Mouse (Mus musculus) forebrain, embryonic 16.5 days (tissue): Measurements from ENCODE around the gene Dcaf11. TPM values are rescaled to one million over a fixed set of nuclear protein-coding genes. Genes with fewer than 3 reads are reported as not detected.

Experiments used
- ATAC-seq: fragments of 200-750 bp; cut with Nextera tagmentation; 2 replicates; pipeline ENCODE4 v1.8.0; 2017; ENCODE audit warnings: mild to moderate bottlenecking, moderate library complexity
- H3K27ac ChIP-seq: fragments of 300-500 bp; sonication (generic); 2 replicates; pipeline ENCODE4 v1.5.1; 2014; ENCODE audit warnings: low read length, control low read depth
- H3K27me3 ChIP-seq: fragments of 300-500 bp; sonication (generic); replicated peaks from 2 replicates; pipeline ENCODE4 v1.6.1; 2014; ENCODE audit warnings: low read length; ENCODE audit not compliant: control insufficient read depth, insufficient read depth
- H3K36me3 ChIP-seq: fragments of 300-500 bp; sonication (generic); 2 replicates; pipeline ENCODE4 v1.6.1; 2014; ENCODE audit not compliant: control insufficient read depth, insufficient read depth
- H3K4me1 ChIP-seq: fragments of 300-500 bp; sonication (generic); replicated peaks from 2 replicates; pipeline ENCODE4 v1.6.1; 2014; ENCODE audit warnings: low read length; ENCODE audit not compliant: control insufficient read depth, insufficient read depth
- H3K4me2 ChIP-seq: fragments of 300-500 bp; sonication (generic); 2 replicates; pipeline ENCODE4 v1.6.1; 2014; ENCODE audit warnings: mild to moderate bottlenecking, low read length, control low read depth
- H3K4me3 ChIP-seq: fragments of 300-500 bp; sonication (generic); replicated peaks from 2 replicates; pipeline ENCODE4 v1.5.1; 2014; ENCODE audit warnings: mild to moderate bottlenecking, low read length, control low read depth
- H3K9ac ChIP-seq: fragments of 300-500 bp; sonication (generic); replicated peaks from 2 replicates; pipeline ENCODE4 v1.6.1; 2014; ENCODE audit warnings: low read depth, low read length, control low read depth
- H3K9me3 ChIP-seq: fragments of 300-500 bp; sonication (generic); 2 replicates; pipeline ENCODE4 v1.6.1; 2016; ENCODE audit warnings: low read length; ENCODE audit not compliant: control insufficient read depth
- WGBS: fragments of 180-500 bp; shearing (Covaris S2); extraction: QIAGEN DNeasy Blood & Tissue Kit; methylation state at CpG from one replicate; pipeline ENCODE4 v1.1.7; 2014; 5-methylcytosine and 5-hydroxymethylcytosine counted together
- polyA plus RNA-seq: library from polyadenylated mRNA; unstranded; fragments of >200 nt; fragmentation: Nextera tagmentation; extraction: Ambion mirVana; gene quantifications from 2 replicates; pipeline ENCODE4 v1.2.1, GENCODE M21; 2015

Gene Dcaf11
- polyA plus RNA-seq, 1 experiment from 2014 or later: 127 TPM

DNA sequence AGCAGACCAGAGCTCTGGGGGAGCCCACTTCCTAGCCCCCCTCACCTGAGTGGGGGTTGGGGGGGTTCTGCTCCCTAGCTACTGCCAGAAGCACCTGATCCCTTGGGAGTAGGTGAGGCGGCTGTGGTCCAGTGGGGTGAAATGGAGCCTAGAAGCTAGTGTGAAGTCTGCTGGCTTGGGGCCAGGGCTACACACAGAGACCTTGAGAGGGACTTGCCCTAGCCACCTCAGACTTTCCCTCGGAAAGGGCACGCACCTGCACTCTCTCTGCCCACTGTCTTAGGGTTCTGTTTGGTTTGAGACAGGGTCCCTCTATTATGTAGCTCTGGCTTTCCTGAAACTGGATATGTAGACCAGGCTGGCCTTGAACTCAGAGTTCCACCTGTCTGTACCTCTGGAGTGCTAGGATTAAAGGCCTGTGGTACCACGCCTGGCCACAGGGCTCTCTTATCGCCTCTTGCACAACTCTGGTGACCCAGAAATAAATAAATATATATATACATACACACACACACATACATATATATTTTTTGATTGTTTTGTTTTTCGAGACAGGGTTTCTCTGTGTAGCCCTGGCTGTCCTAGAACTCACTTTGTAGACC, 19.0 kb downstream of the Dcaf11 start:
- no peak; the same call in 1 of the 2 replicates for ATAC-seq
- H3K27me3 ChIP-seq: no peaks in the 10 kb centered on the region
- peak overlapping the region; percentile 90 for H3K4me2 ChIP-seq
- H3K36me3 ChIP-seq: no peaks in the 10 kb centered on the region
- peaks cover 15% of the 10 kb centered on the region for H3K4me1 ChIP-seq
- peak overlapping the region; percentile 94 for H3K27ac ChIP-seq
- H3K4me3 ChIP-seq: peak overlapping the region; percentile 84
- no peaks in the 10 kb centered on the region for H3K9me3 ChIP-seq
- WGBS: 30% methylated on average over 6 of the region's 6 CpGs
- peak overlapping the region; percentile 93 for H3K9ac ChIP-seq

- H3K4me2 ChIP-seq: no peak overlapping the region
- 87% methylated on average over 23 of the region's 23 CpGs for WGBS
- H3K4me3 ChIP-seq: no peak overlapping the region
Observed at GRCm38 (mm10) chr14:55579511-55580496, 20.0 kb downstream of the Dcaf11 start.

GRCm38 (mm10) chr14:55580731-55581130, 20.9 kb downstream of the Dcaf11 start:
- no peak overlapping the region for H3K4me3 ChIP-seq
- 96% methylated on average over 16 of the region's 16 CpGs for WGBS
- no peaks in the 10 kb centered on the region for H3K27me3 ChIP-seq
- H3K27ac ChIP-seq: no peak overlapping the region
- H3K9ac ChIP-seq: no peak overlapping the region
- ATAC-seq: no peak
- no peak overlapping the region for H3K4me2 ChIP-seq
- no peaks in the 10 kb centered on the region for H3K9me3 ChIP-seq
- peaks cover 24% of the 10 kb centered on the region for H3K4me1 ChIP-seq
- H3K36me3 ChIP-seq: no peaks in the 10 kb centered on the region

More at GRCm38 (mm10) chr14:55579511-55580496, 20.0 kb downstream of the Dcaf11 start:
- ATAC-seq: no peak
- Histone ChIP-seq H3K36me3 (no peaks in the 10 kb centered on the region), H3K9me3 (no peaks in the 10 kb centered on the region), H3K27ac (no peak overlapping the region), H3K4me1 (peaks cover 19% of the 10 kb centered on the region), H3K9ac (no peak overlapping the region), H3K27me3 (no peaks in the 10 kb centered on the region)

DNA sequence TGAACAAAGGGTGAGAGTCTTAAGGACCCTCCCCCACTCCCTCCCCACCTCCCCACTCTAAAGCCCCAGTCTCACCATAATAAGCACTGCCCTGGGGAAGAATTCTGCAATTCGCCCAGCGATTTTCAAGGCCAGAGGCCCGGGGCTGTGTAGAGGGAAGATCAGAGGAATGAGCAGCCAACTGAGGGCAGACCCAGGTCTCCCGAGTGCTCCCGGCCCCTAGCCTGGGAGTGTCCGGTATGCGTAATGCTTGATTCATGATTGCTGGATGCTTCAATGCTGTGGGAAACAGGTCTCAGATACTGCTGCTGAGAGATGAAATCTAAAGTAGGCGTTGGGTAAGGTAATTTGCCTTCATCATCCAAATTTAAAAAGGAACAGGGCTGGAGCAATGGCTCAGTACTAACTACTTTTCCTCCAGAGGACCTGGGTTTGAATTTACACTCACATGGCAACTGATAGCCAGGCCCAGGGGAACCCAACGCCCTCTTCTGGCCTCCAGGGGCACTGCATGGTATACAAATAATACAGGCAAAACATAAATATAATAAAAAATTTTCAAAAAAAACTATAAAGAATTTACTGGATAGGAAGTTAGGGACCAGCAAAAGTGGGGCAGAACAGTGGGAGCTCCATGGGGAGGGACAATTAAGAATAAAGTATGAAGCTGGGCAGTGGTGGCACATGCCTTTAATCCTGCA, 22.3 kb downstream of the Dcaf11 start:
- H3K4me1 ChIP-seq: peaks cover 24% of the 10 kb centered on the region
- no peaks in the 10 kb centered on the region for H3K27me3 ChIP-seq
- H3K9ac ChIP-seq: no peak overlapping the region
- ATAC-seq: no peak
- no peak overlapping the region for H3K4me2 ChIP-seq
- no peaks in the 10 kb centered on the region; the same call in 1 of the 2 replicates for H3K36me3 ChIP-seq
- H3K4me3 ChIP-seq: no peak overlapping the region
- no peak overlapping the region for H3K27ac ChIP-seq
- no peaks in the 10 kb centered on the region for H3K9me3 ChIP-seq
- WGBS: 80% methylated on average over 9 of the region's 9 CpGs

- ATAC-seq: no peak
- 40% methylated on average over 5 of the region's 5 CpGs for WGBS
Observed at GRCm38 (mm10) chr14:55584303-55584701, 24.5 kb downstream of the Dcaf11 start.

DNA sequence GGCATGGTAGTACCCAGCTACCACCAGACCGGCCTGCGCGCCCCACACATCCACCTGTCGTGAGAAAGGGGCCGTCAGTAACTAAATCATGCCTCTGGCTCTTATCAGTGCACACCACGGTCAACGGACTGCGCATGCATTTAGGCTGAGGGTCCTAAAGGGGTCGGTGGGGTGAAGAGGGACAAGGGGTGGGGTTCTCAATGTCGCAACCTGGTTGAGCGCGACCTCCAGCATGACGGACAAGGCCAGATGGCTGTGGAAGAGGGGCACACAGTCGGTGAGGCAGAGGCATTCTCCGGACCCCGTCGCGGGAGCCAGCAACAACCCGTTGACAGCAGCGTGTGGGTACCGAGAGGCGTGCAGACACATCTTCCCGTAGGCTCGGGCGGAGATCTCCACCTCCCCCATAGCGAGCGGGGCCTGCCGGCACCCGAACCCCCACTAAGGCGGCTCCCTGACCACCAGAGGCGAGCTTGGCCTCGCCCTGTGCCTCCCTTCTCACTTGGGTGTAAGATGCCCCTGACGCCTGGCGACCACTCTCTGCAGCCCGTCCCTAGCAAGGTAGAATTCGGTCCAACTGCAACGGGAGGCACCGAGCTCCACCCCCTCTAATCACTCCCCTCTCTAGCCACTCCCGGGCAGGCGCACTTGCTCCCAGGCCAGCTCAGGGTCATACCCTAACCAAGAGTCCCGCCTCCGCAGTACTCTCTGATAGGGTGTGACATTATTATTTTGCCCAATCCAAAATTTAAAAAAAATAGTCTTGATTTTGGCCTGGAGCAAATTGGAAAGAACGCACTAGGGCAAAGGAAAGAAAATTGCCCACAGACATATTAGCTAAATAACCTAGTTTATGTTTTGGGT, 25.1 kb downstream of the Dcaf11 start, which contains the start of gene Emc9:
TSS of gene Emc9 (minus strand) at position 601 of the 864 bp plus-strand sequence.
- Histone ChIP-seq H3K4me2 (peak within 1 kb of the TSS; percentile 56), H3K27ac (no peak within 1 kb of the TSS), H3K9ac (peak within 1 kb of the TSS; percentile 61), H3K36me3 (peaks cover 2% of the 10 kb centered on the region; the same call in 1 of the 2 replicates), H3K27me3 (no peaks in the 10 kb centered on the region), H3K4me3 (peak within 1 kb of the TSS; percentile 52), H3K9me3 (no peaks in the 10 kb centered on the region), H3K4me1 (peaks cover 11% of the 10 kb centered on the region)
- 3% methylated on average over 43 of the region's 43 CpGs for WGBS
- peak; percentile 77 for ATAC-seq

More at GRCm38 (mm10) chr14:55584303-55584701, 24.5 kb downstream of the Dcaf11 start:
- Histone ChIP-seq H3K9ac (peak overlapping the region; percentile 61), H3K4me3 (peak overlapping the region; percentile 52), H3K27ac (no peak overlapping the region), H3K27me3 (no peaks in the 10 kb centered on the region), H3K9me3 (no peaks in the 10 kb centered on the region), H3K4me2 (peak overlapping the region; percentile 56), H3K4me1 (peaks cover 11% of the 10 kb centered on the region), H3K36me3 (peaks cover 2% of the 10 kb centered on the region; the same call in 1 of the 2 replicates)

DNA sequence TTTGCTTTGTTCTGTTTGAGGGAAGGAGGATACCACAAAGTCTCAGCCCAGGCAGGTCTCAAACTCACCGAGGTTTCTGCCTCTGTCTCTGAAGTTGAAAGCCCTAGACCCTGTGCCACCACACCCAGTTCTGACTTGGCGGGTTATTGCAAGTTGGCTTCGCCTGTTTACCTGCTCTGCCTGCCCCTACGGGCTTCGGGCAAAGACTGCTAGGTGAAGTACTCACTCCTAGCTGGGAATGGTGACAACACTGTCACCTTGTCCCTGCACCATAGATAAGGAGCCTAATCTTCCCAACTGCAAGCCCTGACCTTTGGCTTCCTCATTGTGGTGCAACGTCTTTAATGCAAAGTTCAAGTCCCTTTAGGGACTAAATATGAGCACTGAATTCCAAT, 25.8 kb downstream of the Dcaf11 start:
- H3K4me2 ChIP-seq: peak overlapping the region; percentile 56
- no peak overlapping the region for H3K27ac ChIP-seq
- H3K9me3 ChIP-seq: no peaks in the 10 kb centered on the region
- ATAC-seq: no peak
- H3K4me3 ChIP-seq: no peak overlapping the region; the same call in 1 of the 2 replicates
- WGBS: 67% methylated on average over 6 of the region's 6 CpGs
- H3K9ac ChIP-seq: no peak overlapping the region
- no peaks in the 10 kb centered on the region for H3K27me3 ChIP-seq
- H3K4me1 ChIP-seq: peaks cover 17% of the 10 kb centered on the region
- H3K36me3 ChIP-seq: peaks cover 2% of the 10 kb centered on the region; the same call in 1 of the 2 replicates

GRCm38 (mm10) chr14:55586149-55586548, 26.3 kb downstream of the Dcaf11 start:
- Histone ChIP-seq H3K9me3 (no peaks in the 10 kb centered on the region), H3K36me3 (peaks cover 2% of the 10 kb centered on the region; the same call in 1 of the 2 replicates), H3K9ac (no peak overlapping the region), H3K4me2 (no peak overlapping the region), H3K4me1 (peaks cover 18% of the 10 kb centered on the region), H3K27ac (no peak overlapping the region), H3K4me3 (no peak overlapping the region), H3K27me3 (no peaks in the 10 kb centered on the region)
- 95% methylated on average over 2 of the region's 2 CpGs for WGBS
- no peak for ATAC-seq
